Mouse (Mus musculus): Measurements from ENCODE around the gene Olfr878.

- TF ChIP-seq CTCF (IDR thresholded peaks at IDR 0.05; ENCODE audit: extremely low read depth, insufficient read length, insufficient replicate concordance, low read depth, low read length) (no peak), POLR2A (IDR thresholded peaks at IDR 0.05; ENCODE audit: low read depth, low read length) (no peak)
Observed at GRCm38 (mm10) chr9:37870246-37870645, 47.4 kb upstream of the Olfr878 start.
